ENCODE assay signal across 7 mouse cellular contexts in genomic region chr7:60374001-60374400, GRCm38 (mm10).
DNase-seq lines count a peak whose midpoint lies in the region; ATAC-seq and TF ChIP-seq lines count a peak whose summit lies in the region.
"Not testable (repeated sequence)": the region's sequence is repeated elsewhere in the genome, so short reads cannot be mapped to it uniquely, and the experiment has no call there.

No protein-coding gene starts in this region.

- H3K4me1 ChIP-seq in CH12.LX (ENCODE audit: control insufficient read depth in 1 of 2, insufficient read depth in 2 of 2); MEL (ENCODE audit: control insufficient read depth in 1 of 2, insufficient read depth in 2 of 2, low read length in 2 of 2); embryonic facial prominence, embryonic 11.5 days (ENCODE audit: control insufficient read depth, insufficient read depth, low read length); hindbrain, embryonic 11.5 days (replicated peaks; ENCODE audit: control insufficient read depth, insufficient read depth, low read length); midbrain, embryonic 14.5 days (ENCODE audit: control insufficient read depth, insufficient read depth, low read length): not testable (repeated sequence)

- not testable (repeated sequence) for H3K27ac ChIP-seq in CH12.LX (ENCODE audit: insufficient read depth, low read depth); MEL (ENCODE audit: control insufficient read depth, low read depth, low read length); embryonic facial prominence, embryonic 11.5 days (replicated peaks; ENCODE audit: low read depth, low read length); hindbrain, embryonic 11.5 days (ENCODE audit: low read depth, low read length); midbrain, embryonic 14.5 days (replicated peaks; ENCODE audit: low read depth, low read length)

- not testable (repeated sequence) for H3K4me3 ChIP-seq in CH12.LX (replicated peaks in 1 of 3; ENCODE audit: low read depth in 2 of 3, low read length in 2 of 3, poor library complexity in 1 of 3); MEL (ENCODE audit: control insufficient read depth in 1 of 2, insufficient read depth in 1 of 2, low read depth in 2 of 2, low read length in 2 of 2); embryonic facial prominence, embryonic 11.5 days (ENCODE audit: low read depth, low read length); hindbrain, embryonic 11.5 days (ENCODE audit: low read depth, low read length); midbrain, embryonic 14.5 days (replicated peaks; ENCODE audit: low read depth, low read length)

- H3K27me3 ChIP-seq in CH12.LX (replicated peaks); MEL (ENCODE audit: control insufficient read depth in 1 of 2, insufficient read depth in 2 of 2, low read length in 2 of 2); embryonic facial prominence, embryonic 11.5 days (ENCODE audit: control insufficient read depth, insufficient read depth, low read length); hindbrain, embryonic 11.5 days (ENCODE audit: control insufficient read depth, insufficient read depth, low read length); midbrain, embryonic 14.5 days (ENCODE audit: control insufficient read depth, insufficient read depth, low read length): not testable (repeated sequence)

- not testable (repeated sequence) for ATAC-seq in embryonic facial prominence, embryonic 11.5 days (replicated peaks; ENCODE audit: insufficient number of reproducible peaks, low FRiP score, low TSS enrichment, low read depth); hindbrain, embryonic 11.5 days (ENCODE audit: low FRiP score); midbrain, embryonic 14.5 days (ENCODE audit: low FRiP score, low TSS enrichment)

- H3K4me2 ChIP-seq in CH12.LX (ENCODE audit: insufficient read depth, low read depth, poor library complexity, severe bottlenecking); embryonic facial prominence, embryonic 11.5 days (ENCODE audit: low read depth, low read length); hindbrain, embryonic 11.5 days (replicated peaks; ENCODE audit: low read depth, low read length); midbrain, embryonic 14.5 days (ENCODE audit: low read length): not testable (repeated sequence)

- not testable (repeated sequence) for TF ChIP-seq POLR2A in CH12.LX (IDR thresholded peaks at IDR 0.05; ENCODE audit: low read depth, low read length); MEL (IDR thresholded peaks at IDR 0.05; ENCODE audit: control insufficient read depth in 1 of 2, insufficient read depth in 1 of 2, low read depth in 1 of 2, low read length in 2 of 2, poor library complexity in 1 of 2)

- not testable (repeated sequence) for TF ChIP-seq RAD21 in CH12.LX (IDR thresholded peaks at IDR 0.05; ENCODE audit: low read depth, low read length); MEL (IDR thresholded peaks at IDR 0.05; ENCODE audit: low read depth, low read length)

- peak; percentile 33 for DNase-seq in CH12.LX (ENCODE audit: extremely low read depth)
- DNase-seq in MEL (ENCODE audit: low read depth, low spot score): peak; percentile 3
- DNase-seq in brain, adult 2 months (ENCODE audit: low read depth, low spot score): peak; percentile 6
- DNase-seq in embryonic facial prominence, embryonic 11.5 days (ENCODE audit: low spot score): peak; percentile 1
- peak; percentile 2 for DNase-seq in hindbrain, embryonic 11.5 days (ENCODE audit: low spot score)
- peak; percentile 2 to 19 for DNase-seq in kidney, postnatal 36 days
- DNase-seq in midbrain, embryonic 14.5 days: peak; percentile 20

- not testable (repeated sequence) for TF ChIP-seq EP300 in CH12.LX (IDR thresholded peaks at IDR 0.05; ENCODE audit: low read length); MEL (IDR thresholded peaks at IDR 0.05; ENCODE audit: low read depth in 1 of 2, low read length in 2 of 2)

- not testable (repeated sequence) for TF ChIP-seq CTCF in CH12.LX (conservative IDR thresholded peaks at IDR 0.05 in 1 of 2, IDR thresholded peaks at IDR 0.05 in 1 of 2; ENCODE audit: low read depth in 2 of 2, low read length in 2 of 2); MEL (IDR thresholded peaks at IDR 0.05 in 2 of 3, conservative IDR thresholded peaks at IDR 0.05 in 1 of 3; ENCODE audit: control insufficient read depth in 1 of 3, insufficient read depth in 1 of 3, low read depth in 2 of 3, low read length in 3 of 3, poor library complexity in 1 of 3, severe bottlenecking in 1 of 3)

- in situ Hi-C loops in CH12.LX (cut with MboI; ENCODE audit: low pct_ligation_motif_present, low pct_unique_long_range_greater_than_20kb, low sequenced_read_pairs): loop anchor here (25.0 kb wide), 1 partner anchor 187 kb away; no protein-coding TSS in a partner anchor

- H3K9me3 ChIP-seq in CH12.LX (replicated peaks; ENCODE audit: low read length); MEL (replicated peaks; ENCODE audit: insufficient read depth, low read length); embryonic facial prominence, embryonic 11.5 days (replicated peaks; ENCODE audit: control insufficient read depth, low read length); hindbrain, embryonic 11.5 days (ENCODE audit: control insufficient read depth, low read length); midbrain, embryonic 14.5 days (ENCODE audit: control insufficient read depth, low read length): not testable (repeated sequence)

- dilution Hi-C loops in CH12.LX (cut with MboI; ENCODE audit: extremely low pct_ligation_motif_present, extremely low pct_unique_long_range_greater_than_20kb, low sequenced_read_pairs): not testable (repeated sequence)

- 19% methylated on average over 3 of the region's 3 CpGs for WGBS in embryonic facial prominence, embryonic 11.5 days
- 16% methylated on average over 3 of the region's 3 CpGs for WGBS in hindbrain, embryonic 11.5 days
- 21% methylated on average over 3 of the region's 3 CpGs for WGBS in midbrain, embryonic 14.5 days

- H3K9ac ChIP-seq in CH12.LX (ENCODE audit: insufficient read depth, low read depth); MEL (ENCODE audit: control insufficient read depth, low read depth, low read length, poor library complexity, severe bottlenecking); embryonic facial prominence, embryonic 11.5 days (replicated peaks; ENCODE audit: low read length); hindbrain, embryonic 11.5 days (ENCODE audit: low read depth, low read length); midbrain, embryonic 14.5 days (replicated peaks; ENCODE audit: low read length): not testable (repeated sequence)

- H3K36me3 ChIP-seq in CH12.LX (replicated peaks in 1 of 2; ENCODE audit: control insufficient read depth in 1 of 2, insufficient read depth in 1 of 2, low read length in 1 of 2); MEL (ENCODE audit: control insufficient read depth in 1 of 2, insufficient read depth in 2 of 2, low read length in 2 of 2); embryonic facial prominence, embryonic 11.5 days (replicated peaks; ENCODE audit: control insufficient read depth, insufficient read depth, low read depth, low read length); hindbrain, embryonic 11.5 days (ENCODE audit: control insufficient read depth, insufficient read depth, low read length); midbrain, embryonic 14.5 days (ENCODE audit: control insufficient read depth, insufficient read depth, low read length): not testable (repeated sequence)

- not testable (repeated sequence) for H3K79me2 ChIP-seq in CH12.LX (replicated peaks; ENCODE audit: control insufficient read depth, extremely low read depth, insufficient read depth, poor library complexity, severe bottlenecking); MEL (ENCODE audit: control insufficient read depth, insufficient read depth, low read length, poor library complexity)
